Mouse (Mus musculus) urinary bladder, adult 18-20 months (tissue): ENCODE measurements around the gene Magea5.
"Not testable (repeated sequence)": the region's sequence is repeated elsewhere in the genome, so short reads cannot be mapped to it uniquely, and the experiment has no call there.

Source experiments
- DNase-seq, 2 experiments: peaks; one replicate each; pipeline ENCODE4 v3.0.0; 2022; ENCODE audit warnings: low spot score in 2 of 2, mixed read lengths in 2 of 2

The Magea5 gene

GRCm38 (mm10) chrX:155063045-155063444 is at the start of gene Magea5:
TSS of gene Magea5 (minus strand) at chrX:155063145.
- DNase-seq, result not testable (repeated sequence)

- DNase-seq, result no peak
Observed at GRCm38 (mm10) chrX:155098024-155098423, 35.1 kb upstream of the Magea5 start.

DNA sequence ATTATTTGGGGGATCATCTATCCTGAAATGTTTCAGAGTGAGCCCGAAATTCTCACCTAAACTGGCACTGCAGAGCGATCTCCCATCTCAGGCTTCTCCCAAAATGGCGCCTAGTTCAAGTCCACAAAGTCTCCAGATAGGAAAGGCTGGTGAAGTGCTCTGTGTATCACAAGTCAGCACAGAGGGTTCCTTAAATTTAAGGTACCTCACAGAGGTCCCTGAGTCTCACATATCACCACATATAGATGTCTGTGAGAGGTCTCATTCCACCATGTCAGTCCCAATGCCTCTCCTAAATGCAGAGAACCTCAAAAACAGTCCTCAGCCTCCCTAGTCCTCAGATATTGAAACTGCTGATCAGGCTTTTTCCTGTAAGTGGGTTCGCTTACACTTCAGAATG is 30.6 kb upstream of the Magea5 start, which contains the start of gene Magea2:
Gene Magea2, minus strand, starts transcription at position 101 of the 400 bp plus-strand sequence.
- DNase-seq, result not testable (repeated sequence)

DNA sequence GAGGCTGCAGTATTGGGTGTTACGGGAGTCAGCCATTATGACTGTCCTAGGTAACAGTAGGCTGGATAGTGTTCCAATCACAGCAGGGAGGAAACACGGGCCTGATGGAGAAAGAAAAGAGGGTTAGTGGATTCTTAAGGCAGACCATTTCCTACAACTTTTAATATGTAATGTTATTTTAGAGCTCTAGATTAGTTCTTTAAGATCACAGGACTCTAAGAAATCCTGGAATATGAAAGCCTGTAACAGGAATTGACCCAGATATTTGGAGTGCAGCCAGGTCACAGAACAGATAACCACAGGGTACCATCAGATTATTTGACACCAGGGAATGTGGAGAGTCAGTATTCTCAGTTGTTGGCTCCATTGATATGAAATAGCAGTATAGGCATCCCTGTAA is 26.7 kb upstream of the Magea5 start, which contains the start of gene Magea1:
Gene Magea1, minus strand, starts transcription at position 101 of the 400 bp plus-strand sequence.
- not testable (repeated sequence) for DNase-seq
